Mouse (Mus musculus): ENCODE results near the gene Dot1l.

- no peak for TF ChIP-seq POLR2A (IDR thresholded peaks at IDR 0.05; ENCODE audit: low read depth, low read length)
- no peak for TF ChIP-seq CTCF (conservative IDR thresholded peaks at IDR 0.05; ENCODE audit: insufficient read depth, insufficient read length, low read depth, low read length)
These were observed 49.3 kb downstream of the Dot1l start for GRCm38 (mm10) chr10:80804340-80804739.

All from kidney, adult 2 months (tissue).